Mouse (Mus musculus): Measurements from ENCODE around the gene Nfia.

DNA sequence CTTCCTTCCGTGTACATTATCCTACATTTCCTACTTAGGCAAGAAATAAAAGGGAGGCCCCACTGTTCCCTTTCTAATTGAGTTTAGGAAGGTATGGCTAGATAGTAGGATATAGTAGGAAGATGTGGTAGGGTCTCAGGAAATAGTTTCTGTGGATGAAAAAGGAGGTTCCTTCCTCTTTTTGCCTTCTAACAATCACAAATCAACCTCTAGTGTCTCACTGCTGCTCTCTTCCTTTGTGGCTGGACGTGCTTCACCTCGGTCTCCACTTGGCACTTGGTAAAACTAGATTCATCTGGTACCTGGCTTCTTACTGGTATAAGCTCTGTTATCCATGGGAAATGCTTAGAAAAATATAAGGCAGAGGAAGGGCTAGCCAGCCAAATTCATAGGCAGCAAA lies 65.2 kb downstream of the Nfia start:
- no peak for TF ChIP-seq CTCF (IDR thresholded peaks at IDR 0.05; ENCODE audit: insufficient read depth, low read length)
- TF ChIP-seq POLR2A (IDR thresholded peaks at IDR 0.05; ENCODE audit: borderline replicate concordance, extremely low read depth, low read depth, low read length): no peak

Data from lung, adult 2 months (tissue).